Mouse (Mus musculus) limb, embryonic 14.5 days (tissue): Measurements from ENCODE around the gene Dusp1. TPM values are rescaled to one million over a fixed set of nuclear protein-coding genes. Genes with fewer than 3 reads are reported as not detected.

Experiments
- ATAC-seq: fragments of 200-750 bp; cut with Nextera tagmentation; 2 replicates; pipeline ENCODE4 v1.8.0; 2017; ENCODE audit warnings: low read depth, moderate number of reproducible peaks, moderate TSS enrichment; ENCODE audit not compliant: low FRiP score
- DNase-seq: peaks from one replicate; pipeline ENCODE4 v3.0.0-alpha.2; 2015; ENCODE audit warnings: low spot score
- H3K27ac ChIP-seq: fragments of 300-500 bp; sonication (generic); replicated peaks from 2 replicates; pipeline ENCODE4 v1.5.1; 2014; ENCODE audit warnings: low read depth, mild to moderate bottlenecking, low read length, moderate library complexity, mixed read lengths
- H3K27me3 ChIP-seq: fragments of 300-500 bp; sonication (generic); 2 replicates; pipeline ENCODE4 v1.6.1; 2014; ENCODE audit warnings: low read length, mixed read lengths; ENCODE audit not compliant: control insufficient read depth, insufficient read depth
- H3K36me3 ChIP-seq: fragments of 300-500 bp; sonication (generic); 2 replicates; pipeline ENCODE4 v1.6.1; 2014; ENCODE audit warnings: mild to moderate bottlenecking, low read length, moderate library complexity, mixed read lengths; ENCODE audit not compliant: control insufficient read depth, insufficient read depth
- H3K4me1 ChIP-seq: fragments of 300-500 bp; sonication (generic); 2 replicates; pipeline ENCODE4 v1.6.1; 2014; ENCODE audit warnings: antibody characterized with exemption, low read length, mixed read lengths; ENCODE audit not compliant: control insufficient read depth, insufficient read depth
- H3K4me2 ChIP-seq: fragments of 300-500 bp; sonication (generic); replicated peaks from 2 replicates; pipeline ENCODE4 v1.6.1; 2014; ENCODE audit warnings: low read depth, mild to moderate bottlenecking, low read length, moderate library complexity; ENCODE audit not compliant: severe bottlenecking
- H3K4me3 ChIP-seq: fragments of 300-500 bp; sonication (generic); replicated peaks from 2 replicates; pipeline ENCODE4 v1.5.1; 2014; ENCODE audit warnings: low read length
- H3K9ac ChIP-seq: fragments of 300-500 bp; sonication (generic); 2 replicates; pipeline ENCODE4 v1.6.1; 2014; ENCODE audit warnings: mild to moderate bottlenecking, low read depth, low read length, moderate library complexity; ENCODE audit not compliant: severe bottlenecking
- H3K9me3 ChIP-seq: fragments of 300-500 bp; sonication (generic); 2 replicates; pipeline ENCODE4 v1.6.1; 2016; ENCODE audit warnings: low read length; ENCODE audit not compliant: control insufficient read depth
- POLR2A ChIP-seq: fragments of 200-500 bp; IDR thresholded peaks from 2 replicates; pipeline ENCODE4 v1.8.0; 2012; ENCODE audit warnings: inconsistent platforms, mild to moderate bottlenecking, moderate library complexity, borderline replicate concordance; ENCODE audit not compliant: insufficient read depth, insufficient read length; ENCODE audit errors: extremely low read depth
- WGBS: fragments of 180-500 bp; shearing (Covaris S2); extraction: QIAGEN DNeasy Blood & Tissue Kit; methylation state at CpG from one replicate; pipeline ENCODE4 v1.1.7; 2014; 5-methylcytosine and 5-hydroxymethylcytosine counted together
- polyA plus RNA-seq, 2 experiments: library from polyadenylated mRNA; depleted of rRNA in 1 of 2; stranded (reverse) in 1 of 2; unstranded in 1 of 2; fragments of >200 nt; fragmentation: Nextera tagmentation in 1 of 2; extraction: Ambion mirVana in 1 of 2; gene quantifications; 2 replicates each; pipeline versions ENCODE4 v1.2.1 to v1.2.3; 2012 to 2014

Gene Dusp1
- polyA plus RNA-seq, 2 experiments: 27.7 to 29.6 TPM

DNA sequence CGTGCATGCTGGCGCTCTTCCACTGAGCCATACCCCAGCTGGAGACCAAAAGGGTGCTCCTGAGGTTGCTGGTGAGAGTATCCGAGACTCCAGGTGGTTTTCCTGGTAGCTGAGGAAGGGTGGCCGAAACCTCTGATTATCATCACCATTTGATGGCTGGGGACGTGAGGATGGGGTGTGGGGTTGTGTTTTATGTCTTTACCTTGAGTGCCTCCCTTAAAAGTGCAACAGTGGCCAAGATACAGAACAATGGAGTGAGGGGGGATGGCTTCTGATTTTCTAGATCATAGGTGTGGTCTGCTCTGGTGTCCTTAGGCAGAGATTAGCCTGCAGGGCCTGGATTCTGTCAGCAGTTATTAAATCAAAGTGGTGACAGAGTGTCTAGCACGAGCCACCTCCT lies 17.5 kb upstream of the Dusp1 start:
- H3K4me1 ChIP-seq: peaks cover 15% of the 10 kb centered on the region
- H3K9ac ChIP-seq: no peak overlapping the region

DNA sequence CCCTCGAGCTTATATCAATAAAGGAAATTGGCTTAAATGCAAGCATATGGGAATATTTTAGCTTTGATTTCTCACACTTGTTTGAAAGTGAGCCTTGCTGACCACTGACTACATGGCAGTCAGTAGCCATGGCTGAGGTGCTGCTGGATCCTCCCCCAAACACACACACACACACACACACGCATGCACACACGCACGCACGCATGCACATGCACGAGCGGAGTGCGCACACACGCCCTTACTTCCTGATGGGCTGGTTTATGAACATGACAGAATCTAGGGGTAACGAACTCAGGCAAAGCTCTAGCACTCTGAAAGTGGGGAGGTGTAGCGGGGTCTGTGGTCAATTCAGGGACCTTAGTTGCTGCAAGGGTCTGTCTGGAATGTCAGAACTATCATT lies 16.8 kb upstream of the Dusp1 start:
- 86% methylated on average over 11 of the region's 11 CpGs for WGBS
- peaks cover 43% of the 10 kb centered on the region for H3K36me3 ChIP-seq
- H3K27me3 ChIP-seq: no peaks in the 10 kb centered on the region
- no peak overlapping the region for H3K27ac ChIP-seq
- H3K4me2 ChIP-seq: no peak overlapping the region
- no peak overlapping the region for H3K9ac ChIP-seq
- H3K9me3 ChIP-seq: no peaks in the 10 kb centered on the region
- H3K4me3 ChIP-seq: no peak overlapping the region
- H3K4me1 ChIP-seq: peaks cover 9% of the 10 kb centered on the region
- no peak for TF ChIP-seq POLR2A
- ATAC-seq: no peak
- no peak for DNase-seq

More for the DNA sequence above, 17.5 kb upstream of the Dusp1 start:
- Histone ChIP-seq H3K4me3 (no peak overlapping the region), H3K9me3 (no peaks in the 10 kb centered on the region), H3K27me3 (no peaks in the 10 kb centered on the region), H3K4me2 (no peak overlapping the region), H3K27ac (no peak overlapping the region), H3K36me3 (peaks cover 43% of the 10 kb centered on the region)
- TF ChIP-seq POLR2A: no peak
- DNase-seq (no peak), ATAC-seq (no peak)
- WGBS: 79% methylated on average over 6 of the region's 6 CpGs

DNA sequence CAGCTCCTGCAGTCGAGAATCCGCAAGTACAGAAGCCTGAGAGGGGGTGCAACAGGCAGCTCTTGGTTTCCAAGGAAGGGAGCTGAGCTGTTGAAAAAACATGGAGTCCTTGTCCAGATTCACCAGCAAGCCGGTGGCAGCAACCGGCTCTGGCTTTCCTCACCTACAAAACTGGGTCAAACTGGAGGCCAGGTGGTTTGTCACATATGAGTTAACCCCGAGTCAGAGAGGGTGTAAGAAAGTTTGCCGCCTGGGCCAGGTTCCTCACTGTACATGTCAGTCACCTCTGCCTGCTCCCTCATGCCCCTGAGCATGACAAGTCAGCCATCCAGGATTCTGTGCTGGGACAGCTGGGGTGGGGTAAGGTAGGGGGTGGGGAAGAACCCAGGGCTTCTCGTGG lies 16.2 kb upstream of the Dusp1 start:
- no peak overlapping the region for H3K9ac ChIP-seq
- H3K36me3 ChIP-seq: peaks cover 42% of the 10 kb centered on the region
- H3K27me3 ChIP-seq: no peaks in the 10 kb centered on the region
- WGBS: 80% methylated on average over 7 of the region's 7 CpGs
- ATAC-seq (no peak), DNase-seq (no peak)
- no peak overlapping the region for H3K4me3 ChIP-seq
- H3K27ac ChIP-seq: no peak overlapping the region
- TF ChIP-seq POLR2A: no peak
- no peak overlapping the region for H3K4me2 ChIP-seq
- no peaks in the 10 kb centered on the region for H3K9me3 ChIP-seq
- peaks cover 10% of the 10 kb centered on the region for H3K4me1 ChIP-seq

DNA sequence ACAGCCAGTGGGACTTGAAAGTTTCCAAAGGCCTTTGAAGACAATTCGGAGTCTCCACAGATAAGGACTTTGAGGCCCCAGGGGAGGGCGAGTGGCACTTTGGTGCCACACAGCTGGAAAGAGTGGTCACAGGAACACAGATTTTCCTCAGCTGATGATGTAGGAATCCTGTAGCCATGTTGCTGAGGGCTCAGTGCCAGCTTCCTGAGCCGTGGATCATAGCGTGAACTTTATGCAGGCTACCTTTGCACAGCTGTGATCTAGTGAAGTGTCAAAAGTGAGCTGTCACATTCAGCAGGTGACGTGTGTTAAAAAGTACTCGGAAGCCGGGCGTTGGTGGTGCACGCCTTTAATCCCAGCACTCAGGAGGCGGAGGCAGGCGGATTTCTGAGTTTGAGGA lies 15.4 kb upstream of the Dusp1 start:
- no peak for TF ChIP-seq POLR2A
- Histone ChIP-seq H3K36me3 (peaks cover 37% of the 10 kb centered on the region), H3K9ac (no peak overlapping the region), H3K9me3 (no peaks in the 10 kb centered on the region), H3K4me2 (no peak overlapping the region), H3K4me3 (no peak overlapping the region), H3K27me3 (no peaks in the 10 kb centered on the region), H3K4me1 (peaks cover 10% of the 10 kb centered on the region), H3K27ac (no peak overlapping the region)
- ATAC-seq (no peak), DNase-seq (no peak)
- WGBS: 72% methylated on average over 11 of the region's 11 CpGs

DNA sequence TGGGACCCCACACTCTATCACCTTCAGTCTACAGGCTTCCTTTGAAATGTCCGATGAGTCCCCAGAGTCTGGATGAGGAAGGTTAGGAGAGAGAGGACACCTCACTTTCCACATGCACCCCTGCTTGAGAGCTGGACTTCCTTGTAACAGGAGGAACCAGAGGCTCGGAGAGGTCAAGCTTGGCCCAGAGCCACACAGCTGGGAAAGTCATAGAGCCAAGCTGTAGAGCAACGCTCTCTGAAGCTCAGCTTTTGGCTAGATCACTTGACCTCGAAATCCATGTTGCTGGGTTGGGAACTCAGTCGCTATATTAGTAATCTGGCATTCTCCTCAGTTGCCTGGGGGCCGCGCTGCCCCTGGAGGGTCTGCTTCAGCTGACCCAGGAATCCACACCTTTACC lies 14.9 kb upstream of the Dusp1 start:
- no peak for ATAC-seq
- peaks cover 37% of the 10 kb centered on the region for H3K36me3 ChIP-seq
- H3K4me3 ChIP-seq: no peak overlapping the region
- 78% methylated on average over 7 of the region's 7 CpGs for WGBS
- H3K4me1 ChIP-seq: peaks cover 10% of the 10 kb centered on the region
- no peaks in the 10 kb centered on the region for H3K27me3 ChIP-seq
- H3K27ac ChIP-seq: no peak overlapping the region
- H3K4me2 ChIP-seq: no peak overlapping the region
- H3K9me3 ChIP-seq: no peaks in the 10 kb centered on the region
- no peak for TF ChIP-seq POLR2A
- H3K9ac ChIP-seq: no peak overlapping the region
- DNase-seq: peak; percentile 53
